Mouse (Mus musculus): ENCODE data around the gene Sft2d1.

- TF ChIP-seq GATA1 (IDR thresholded peaks at IDR 0.05; ENCODE audit: low read length) = no peak
- TF ChIP-seq TAL1 (IDR thresholded peaks at IDR 0.05; ENCODE audit: low read length) = no peak
These were observed 849 bp downstream of the Sft2d1 start for GRCm38 (mm10) chr17:8311751-8312150.

All from erythroblast, embryonic 14.5 days (primary cell).